Mouse (Mus musculus) embryonic facial prominence, embryonic 15.5 days (tissue): ENCODE measurements around the gene Sync. TPM values are rescaled to one million over a fixed set of nuclear protein-coding genes. Genes with fewer than 3 reads are reported as not detected.
A peak's percentile ranks its signal among the peaks of the same experiment; 100 is the strongest.

Experiments used
- ATAC-seq: fragments of 200-750 bp; cut with Nextera tagmentation; 2 replicates; pipeline ENCODE4 v1.8.0; 2017; ENCODE audit warnings: low read depth, moderate TSS enrichment; ENCODE audit not compliant: insufficient number of reproducible peaks, low FRiP score, low TSS enrichment
- H3K27ac ChIP-seq: fragments of 300-500 bp; sonication (generic); replicated peaks from 2 replicates; pipeline ENCODE4 v1.5.1; 2015; ENCODE audit warnings: mild to moderate bottlenecking, inconsistent platforms
- H3K27me3 ChIP-seq: fragments of 300-500 bp; sonication (generic); 2 replicates; pipeline ENCODE4 v1.6.1; 2015; ENCODE audit warnings: inconsistent platforms
- H3K36me3 ChIP-seq: fragments of 300-500 bp; sonication (generic); 2 replicates; pipeline ENCODE4 v1.6.1; 2015; ENCODE audit warnings: mild to moderate bottlenecking, inconsistent platforms
- H3K4me1 ChIP-seq: fragments of 300-500 bp; sonication (generic); 2 replicates; pipeline ENCODE4 v1.6.1; 2015; ENCODE audit warnings: inconsistent platforms
- H3K4me2 ChIP-seq: fragments of 300-500 bp; sonication (generic); replicated peaks from 2 replicates; pipeline ENCODE4 v1.6.1; 2015; ENCODE audit warnings: mild to moderate bottlenecking, inconsistent platforms
- H3K4me3 ChIP-seq: fragments of 300-500 bp; sonication (generic); replicated peaks from 2 replicates; pipeline ENCODE4 v1.5.1; 2015; ENCODE audit warnings: mild to moderate bottlenecking, inconsistent platforms
- H3K9ac ChIP-seq: fragments of 300-500 bp; sonication (generic); 2 replicates; pipeline ENCODE4 v1.6.1; 2015; ENCODE audit warnings: inconsistent platforms
- H3K9me3 ChIP-seq: fragments of 300-500 bp; sonication (generic); replicated peaks from 2 replicates; pipeline ENCODE4 v1.6.1; 2016; ENCODE audit warnings: inconsistent platforms
- WGBS: fragments of 180-500 bp; shearing (Covaris S2); methylation state at CpG from one replicate; pipeline ENCODE4 v1.1.7; 2015; 5-methylcytosine and 5-hydroxymethylcytosine counted together
- polyA plus RNA-seq: library from polyadenylated mRNA; unstranded; fragments of >200 nt; fragmentation: Nextera tagmentation; extraction: Ambion mirVana; gene quantifications from 2 replicates; pipeline ENCODE4 v1.2.1, GENCODE M21; 2015

The Sync gene
- polyA plus RNA-seq, 1 experiment from 2014 or later = 4.9 TPM

DNA sequence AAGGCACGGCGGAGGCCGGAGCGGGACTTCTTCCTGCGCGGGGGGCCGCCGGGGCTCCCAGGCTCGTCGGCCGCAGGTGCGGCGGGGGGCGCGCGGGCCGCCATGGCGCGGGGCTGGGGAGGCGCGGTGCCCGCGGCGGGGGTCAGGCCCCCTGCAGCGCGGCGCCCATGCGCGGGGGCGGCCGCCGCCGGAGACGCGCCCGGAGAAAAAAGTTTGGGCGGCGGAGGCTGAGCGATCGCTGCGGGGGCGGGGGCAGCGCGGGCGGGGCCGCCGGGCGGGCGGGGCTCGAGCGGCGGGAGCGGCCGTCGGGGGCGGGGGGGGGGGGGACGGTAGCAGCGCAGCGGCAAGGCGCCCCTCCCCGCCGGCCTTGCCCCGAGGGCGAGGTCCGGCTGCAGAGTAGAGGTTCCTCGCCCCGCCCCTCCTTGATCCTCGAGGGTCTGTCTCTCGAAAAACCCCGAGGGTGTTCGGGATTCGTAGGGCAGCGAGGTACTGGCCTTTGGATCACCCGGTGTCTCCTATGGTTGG lies 39.1 kb upstream of the Sync start:
- no peaks in the 10 kb centered on the region for H3K36me3 ChIP-seq
- H3K27me3 ChIP-seq = peaks cover 12% of the 10 kb centered on the region; the same call in 1 of the 2 replicates
- H3K4me1 ChIP-seq = peaks cover 50% of the 10 kb centered on the region
- ATAC-seq = no peak
- WGBS = under 1% methylated on average over 43 of the region's 74 CpGs
- H3K27ac ChIP-seq = peak overlapping the region; percentile 68
- peak overlapping the region; percentile 68 for H3K9ac ChIP-seq
- H3K4me2 ChIP-seq = peak overlapping the region; percentile 93
- peak overlapping the region; percentile 67 for H3K4me3 ChIP-seq
- no peaks in the 10 kb centered on the region for H3K9me3 ChIP-seq

DNA sequence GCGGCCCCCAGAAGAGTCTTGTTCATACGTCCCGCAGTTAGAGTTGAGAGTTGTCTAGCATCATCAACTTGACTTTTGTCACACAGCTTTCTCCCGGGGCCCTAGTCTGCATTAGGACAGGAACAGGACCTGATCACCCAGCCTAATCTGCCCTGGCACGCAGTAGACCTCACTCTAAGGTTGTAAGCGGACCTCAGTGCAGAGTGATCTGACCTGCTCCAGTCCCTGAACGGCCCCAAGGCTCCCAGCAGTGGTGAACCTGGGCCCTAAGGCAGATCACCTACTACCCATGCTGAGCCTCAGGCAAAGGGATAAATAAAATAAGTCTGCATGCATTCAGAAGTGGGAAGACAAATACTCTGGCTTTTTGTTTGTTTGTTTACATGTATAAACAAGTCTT lies 38.1 kb upstream of the Sync start:
- Histone ChIP-seq H3K4me1 (peaks cover 50% of the 10 kb centered on the region), H3K27ac (no peak overlapping the region), H3K4me3 (no peak overlapping the region), H3K9ac (no peak overlapping the region), H3K9me3 (no peaks in the 10 kb centered on the region), H3K27me3 (peaks cover 12% of the 10 kb centered on the region; the same call in 1 of the 2 replicates), H3K36me3 (no peaks in the 10 kb centered on the region), H3K4me2 (no peak overlapping the region)
- ATAC-seq = no peak
- WGBS = 28% methylated on average over 7 of the region's 7 CpGs

DNA sequence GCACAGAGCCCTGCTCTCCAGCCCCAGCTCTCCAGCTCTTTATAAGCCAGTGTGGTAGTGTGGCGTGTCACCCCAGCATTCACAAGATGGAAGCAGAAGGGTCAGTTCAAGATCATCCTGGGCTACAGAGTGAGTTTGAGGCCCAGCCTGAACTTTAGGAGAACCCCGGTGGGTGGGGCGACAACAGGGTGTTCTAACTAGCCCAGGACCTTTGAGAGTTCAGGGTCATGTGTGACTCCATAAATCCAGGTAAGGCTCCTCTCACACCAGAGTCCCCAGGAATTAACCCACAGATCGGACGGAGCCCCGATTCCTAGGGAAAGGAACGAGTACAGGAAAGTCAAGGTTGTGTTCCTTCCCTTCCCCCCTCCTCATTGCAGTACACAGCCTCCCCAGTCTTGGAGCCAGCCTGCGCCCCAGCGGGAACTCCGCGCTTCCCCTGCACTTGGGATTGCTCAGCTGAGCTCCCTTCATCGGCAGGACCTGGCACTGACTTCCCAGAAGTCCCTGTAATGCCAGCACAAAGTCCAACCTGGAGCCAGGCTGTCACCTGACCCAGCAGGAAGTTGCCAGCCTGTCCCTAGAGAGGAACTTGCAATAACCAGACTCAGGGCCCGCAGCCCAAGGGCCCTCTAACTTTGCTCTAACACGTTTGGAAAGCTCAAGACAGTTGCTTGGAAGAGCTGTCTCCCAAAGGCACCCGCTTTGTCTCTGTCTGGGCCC lies 36.5 kb upstream of the Sync start:
- Histone ChIP-seq H3K4me3 (no peak overlapping the region), H3K4me2 (peak overlapping the region; percentile 32; the same call in 1 of the 2 replicates), H3K27ac (0 out of 2 replicates have a peak overlapping the region, but pooled peaks have one; percentile 17), H3K27me3 (peaks cover 12% of the 10 kb centered on the region; the same call in 1 of the 2 replicates), H3K4me1 (peaks cover 45% of the 10 kb centered on the region), H3K9me3 (no peaks in the 10 kb centered on the region), H3K36me3 (no peaks in the 10 kb centered on the region), H3K9ac (no peak overlapping the region)
- ATAC-seq = no peak
- 26% methylated on average over 15 of the region's 15 CpGs for WGBS

DNA sequence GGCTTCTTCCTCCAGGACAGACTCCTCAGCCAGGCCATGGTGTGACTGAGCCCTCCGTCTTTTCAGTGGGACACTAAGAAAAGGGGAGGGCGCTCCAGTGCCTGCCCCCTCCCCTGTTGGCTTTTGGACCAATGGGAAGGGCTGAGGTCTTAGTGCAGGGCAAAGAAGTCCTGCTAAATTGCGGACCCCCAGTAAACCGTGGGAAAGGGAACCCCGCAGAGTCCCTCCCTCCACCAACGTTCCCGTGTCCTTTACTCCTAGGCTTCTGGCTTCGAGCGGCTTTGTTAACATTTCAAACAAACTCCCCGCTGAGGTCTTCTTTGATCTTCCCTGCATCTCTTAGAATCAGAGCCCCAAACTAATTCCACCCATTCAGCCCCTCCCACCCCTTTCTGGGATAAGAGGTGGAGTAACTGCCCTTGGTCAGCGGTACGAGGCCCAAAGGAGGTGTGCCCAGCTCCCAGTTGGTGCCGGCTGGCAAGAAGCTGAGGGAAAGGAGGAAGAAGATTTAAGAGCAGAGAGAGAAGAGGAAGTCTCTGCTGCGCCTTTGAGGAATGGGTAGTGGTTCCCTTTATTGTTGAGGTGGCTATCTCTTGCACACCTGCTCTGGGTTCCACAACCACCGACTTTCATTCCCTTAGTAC lies 35.8 kb upstream of the Sync start:
- 0 out of 2 replicates have a peak overlapping the region, but pooled peaks have one; percentile 17 for H3K27ac ChIP-seq
- peaks cover 44% of the 10 kb centered on the region for H3K4me1 ChIP-seq
- peak overlapping the region; percentile 32 for H3K4me2 ChIP-seq
- no peaks in the 10 kb centered on the region for H3K9me3 ChIP-seq
- H3K9ac ChIP-seq = no peak overlapping the region
- 9% methylated on average over 15 of the region's 15 CpGs for WGBS
- H3K4me3 ChIP-seq = no peak overlapping the region
- ATAC-seq = no peak
- H3K27me3 ChIP-seq = peaks cover 11% of the 10 kb centered on the region; the same call in 1 of the 2 replicates
- no peaks in the 10 kb centered on the region for H3K36me3 ChIP-seq

DNA sequence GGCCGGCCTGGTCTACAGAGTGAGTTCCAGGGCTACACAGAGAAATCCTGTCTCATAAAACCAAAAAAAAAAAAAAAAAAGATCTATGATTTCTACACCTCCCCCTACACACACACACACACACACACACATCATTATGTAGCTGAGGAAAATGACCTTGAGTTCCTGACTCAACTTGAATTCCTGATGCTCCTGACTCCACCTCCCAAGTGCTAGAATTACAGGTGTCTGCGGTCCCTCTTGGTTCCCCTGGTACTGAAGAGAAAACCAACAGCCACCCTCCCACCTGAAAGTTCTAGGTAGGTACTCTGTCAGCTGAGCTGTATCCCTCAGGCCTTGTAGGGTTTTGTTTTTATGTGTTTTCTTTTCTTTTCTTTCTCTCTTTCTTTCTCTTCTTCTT lies 34.9 kb upstream of the Sync start:
- Histone ChIP-seq H3K27ac (no peak overlapping the region), H3K9me3 (no peaks in the 10 kb centered on the region), H3K27me3 (peaks cover 8% of the 10 kb centered on the region; the same call in 1 of the 2 replicates), H3K36me3 (no peaks in the 10 kb centered on the region), H3K4me1 (peaks cover 38% of the 10 kb centered on the region), H3K9ac (no peak overlapping the region), H3K4me2 (no peak overlapping the region), H3K4me3 (no peak overlapping the region)
- no peak for ATAC-seq
- WGBS = 86% methylated on average over 2 of the region's 2 CpGs

DNA sequence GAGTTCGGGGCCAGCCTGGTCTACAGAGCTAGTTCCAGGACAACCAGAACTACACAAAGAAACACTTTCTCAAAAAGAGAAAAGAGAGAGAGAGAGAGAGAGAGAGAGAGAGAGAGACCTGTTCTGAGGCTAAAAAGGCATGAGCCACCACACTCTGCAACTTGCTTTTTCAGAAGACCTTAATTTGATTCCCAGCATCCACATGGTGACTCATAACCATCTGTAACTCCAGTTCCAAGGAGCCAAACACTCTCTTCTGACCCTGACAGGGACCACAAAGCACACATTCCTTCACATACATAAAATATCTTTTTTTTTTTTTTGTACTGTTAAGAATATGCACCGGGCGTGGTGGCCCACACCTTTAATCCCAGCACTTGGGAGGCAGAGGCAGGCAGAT lies 32.8 kb upstream of the Sync start:
- H3K9ac ChIP-seq = no peak overlapping the region
- no peak overlapping the region for H3K4me2 ChIP-seq
- 88% methylated on average over 3 of the region's 3 CpGs for WGBS
- H3K4me3 ChIP-seq = no peak overlapping the region
- H3K36me3 ChIP-seq = no peaks in the 10 kb centered on the region
- H3K9me3 ChIP-seq = no peaks in the 10 kb centered on the region
- H3K27ac ChIP-seq = no peak overlapping the region
- H3K27me3 ChIP-seq = peaks cover 3% of the 10 kb centered on the region; the same call in 1 of the 2 replicates
- ATAC-seq = no peak
- peaks cover 22% of the 10 kb centered on the region for H3K4me1 ChIP-seq

DNA sequence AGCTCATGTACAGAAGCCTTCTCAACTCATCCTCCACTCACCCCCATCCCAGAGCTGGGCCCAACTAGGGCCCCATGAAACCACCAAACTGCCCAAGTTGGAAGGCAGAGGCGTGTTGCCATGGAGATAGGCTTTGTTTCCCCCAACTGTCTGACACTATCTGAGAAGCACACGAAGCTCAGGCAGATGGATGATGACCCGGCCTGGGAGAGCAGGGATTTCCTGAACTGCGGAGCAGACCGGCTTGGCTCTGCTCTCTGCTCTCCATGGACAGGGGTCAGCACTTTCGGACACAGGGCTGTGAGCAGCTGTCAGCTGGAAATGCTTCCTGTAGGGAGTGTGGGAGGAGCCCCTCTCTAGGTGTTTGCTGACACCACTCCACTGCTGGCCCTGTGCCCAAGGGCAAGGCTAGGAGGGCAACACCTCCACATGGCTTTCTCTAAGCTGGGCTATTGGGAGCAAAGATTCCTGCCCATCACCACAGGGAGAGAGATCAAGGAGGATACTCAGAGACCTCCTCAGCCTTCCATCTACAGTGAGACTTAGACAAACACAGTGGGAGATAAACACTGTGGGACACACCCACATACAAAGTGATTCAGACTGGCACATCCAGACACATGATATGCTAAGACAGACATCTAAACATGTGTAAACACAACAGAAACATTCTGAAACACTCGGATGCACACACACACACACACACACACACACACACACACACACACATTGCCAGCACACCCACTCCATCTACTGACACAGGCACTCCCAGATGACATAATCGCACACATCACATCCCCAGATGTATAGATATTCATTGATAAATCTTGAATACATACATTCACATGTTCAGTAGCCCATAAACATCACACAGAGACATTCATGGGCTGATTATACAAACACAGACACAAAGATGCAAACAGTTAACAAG lies 30.7 kb upstream of the Sync start:
- Histone ChIP-seq H3K9ac (no peak overlapping the region), H3K9me3 (no peaks in the 10 kb centered on the region), H3K27me3 (no peaks in the 10 kb centered on the region), H3K27ac (no peak overlapping the region), H3K4me3 (no peak overlapping the region), H3K4me2 (no peak overlapping the region), H3K4me1 (peaks cover 14% of the 10 kb centered on the region), H3K36me3 (no peaks in the 10 kb centered on the region)
- WGBS = 35% methylated on average over 8 of the region's 8 CpGs
- ATAC-seq = 0 out of 2 replicates have a peak, but pooled peaks have one; percentile 17

DNA sequence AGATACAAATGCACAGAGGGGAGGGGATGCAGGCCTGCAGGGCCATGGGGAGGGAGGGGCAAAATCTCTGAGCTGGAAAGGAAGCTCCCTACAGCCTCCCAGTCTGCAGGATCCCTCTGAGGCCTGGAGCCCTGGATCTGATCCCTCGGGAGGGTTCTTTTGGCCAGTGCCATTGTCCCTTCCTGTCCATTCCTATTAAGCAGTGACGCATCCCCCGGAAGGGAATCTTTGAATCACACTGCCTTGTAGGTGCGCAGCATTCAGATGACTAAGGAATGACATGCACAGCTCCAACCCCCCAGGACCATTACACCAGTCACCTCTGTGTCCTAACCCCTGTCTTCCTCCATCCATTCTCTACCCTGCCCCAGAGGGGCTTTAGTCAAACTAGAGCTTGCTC lies 28.3 kb upstream of the Sync start:
- Histone ChIP-seq H3K27me3 (no peaks in the 10 kb centered on the region), H3K4me2 (no peak overlapping the region), H3K4me1 (peaks cover 22% of the 10 kb centered on the region), H3K4me3 (no peak overlapping the region), H3K9ac (no peak overlapping the region), H3K36me3 (no peaks in the 10 kb centered on the region), H3K27ac (no peak overlapping the region), H3K9me3 (no peaks in the 10 kb centered on the region)
- 64% methylated on average over 4 of the region's 4 CpGs for WGBS
- ATAC-seq = no peak

DNA sequence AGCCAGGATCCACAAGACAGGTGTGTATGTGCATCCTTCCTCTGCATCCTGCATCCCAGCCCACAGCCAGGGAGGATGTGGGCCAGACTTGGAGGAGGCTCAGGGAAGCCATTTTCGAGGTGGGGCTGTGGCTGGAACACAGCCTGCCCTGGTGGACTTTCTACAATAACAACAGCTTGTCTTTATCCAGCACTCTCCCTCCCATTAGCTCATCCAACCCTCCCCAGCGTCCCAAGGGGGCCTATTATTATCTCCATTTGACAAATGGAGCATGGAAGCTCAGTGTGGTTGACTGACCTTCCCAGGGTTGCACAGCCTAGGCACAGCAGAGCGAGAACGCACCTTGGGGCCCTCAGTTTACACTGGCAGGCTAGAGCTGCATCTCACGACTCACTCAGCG lies 26.7 kb upstream of the Sync start:
- no peak for ATAC-seq
- no peak overlapping the region for H3K9ac ChIP-seq
- 13% methylated on average over 6 of the region's 6 CpGs for WGBS
- no peaks in the 10 kb centered on the region for H3K9me3 ChIP-seq
- H3K36me3 ChIP-seq = no peaks in the 10 kb centered on the region
- peaks cover 22% of the 10 kb centered on the region for H3K4me1 ChIP-seq
- H3K4me3 ChIP-seq = no peak overlapping the region
- no peaks in the 10 kb centered on the region for H3K27me3 ChIP-seq
- H3K27ac ChIP-seq = 0 out of 2 replicates have a peak overlapping the region, but pooled peaks have one; percentile 7
- no peak overlapping the region for H3K4me2 ChIP-seq

DNA sequence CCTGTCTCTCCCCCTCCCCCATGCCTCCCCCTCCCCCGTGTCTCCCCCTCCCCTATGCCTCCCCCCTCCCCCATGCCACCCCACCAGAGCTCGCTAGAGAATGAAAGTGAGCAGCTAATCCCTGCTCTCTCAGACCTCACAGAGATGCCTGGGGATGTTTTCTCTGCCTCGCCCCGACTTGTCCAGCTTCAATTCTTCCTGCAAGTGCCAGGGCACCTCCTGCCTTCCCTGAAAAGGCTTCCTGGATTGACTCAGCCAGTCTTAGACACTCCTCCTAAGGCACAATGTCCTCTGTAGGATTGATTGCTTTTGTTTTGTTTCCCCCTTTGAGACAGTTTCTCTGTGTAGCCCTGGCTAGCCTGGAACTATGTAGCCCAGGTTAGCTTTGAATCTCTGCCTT lies 26.2 kb upstream of the Sync start, which contains the start of gene C77080:
Gene C77080 (minus strand): TSS at position 209 of the 400 bp plus-strand sequence.
- Histone ChIP-seq H3K4me1 (peaks cover 22% of the 10 kb centered on the region), H3K27ac (0 out of 2 replicates have a peak within 1 kb of the TSS, but pooled peaks have one; percentile 7), H3K27me3 (no peaks in the 10 kb centered on the region), H3K9me3 (no peaks in the 10 kb centered on the region), H3K9ac (no peak within 1 kb of the TSS), H3K4me2 (no peak within 1 kb of the TSS), H3K36me3 (no peaks in the 10 kb centered on the region), H3K4me3 (no peak within 1 kb of the TSS)
- WGBS = 7% methylated on average over 3 of the region's 4 CpGs
- no peak for ATAC-seq
